Mouse (Mus musculus) C2C12 (cell line): ENCODE results near the gene Cadm1.

Source experiments
- CEBPB ChIP-seq: IDR thresholded peaks from one replicate; pipeline ENCODE4 v1.6.1; 2011; ENCODE audit warnings: low read depth, mild to moderate bottlenecking, control low read depth, moderate library complexity
- CTCF ChIP-seq: IDR thresholded peaks from one replicate; pipeline ENCODE4 v1.5.1; 2011; ENCODE audit not compliant: control insufficient read depth, insufficient read depth, insufficient read length
- FOSL1 ChIP-seq: IDR thresholded peaks from one replicate; pipeline ENCODE4 v1.8.0; 2011; ENCODE audit warnings: mild to moderate bottlenecking, low read length; ENCODE audit not compliant: poor library complexity, insufficient read depth, severe bottlenecking
- MAX ChIP-seq: IDR thresholded peaks from one replicate; pipeline ENCODE4 v1.6.1; 2011; ENCODE audit warnings: mild to moderate bottlenecking, control low read depth
- MYOD1 ChIP-seq: IDR thresholded peaks from one replicate; pipeline ENCODE4 v1.6.1; 2011; ENCODE audit warnings: low read depth; ENCODE audit not compliant: control insufficient read depth, insufficient read length
- USF1 ChIP-seq: IDR thresholded peaks from one replicate; pipeline ENCODE4 v1.6.1; 2011; ENCODE audit warnings: low read depth, mild to moderate bottlenecking, control low read depth, moderate library complexity

DNA sequence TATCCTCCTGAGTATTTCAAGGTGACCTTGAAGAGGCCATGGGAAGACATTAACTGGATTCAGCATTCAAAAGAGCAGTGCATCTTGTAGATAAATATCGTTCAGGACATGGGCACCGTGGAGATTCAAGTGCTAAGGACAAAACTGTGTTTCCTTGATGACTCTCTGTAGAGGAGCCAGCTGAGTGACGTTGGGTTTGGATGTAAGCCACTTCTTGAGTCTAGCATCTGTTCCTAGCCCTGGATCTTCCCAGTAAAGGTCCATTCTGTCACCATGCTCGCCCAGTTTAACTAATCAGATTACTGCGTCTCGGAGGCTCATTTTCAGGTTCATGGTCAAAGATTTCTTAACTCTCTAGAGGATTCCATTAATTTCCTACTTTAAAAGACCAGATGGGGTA, 85.1 kb downstream of the Cadm1 start:
- no peak for TF ChIP-seq CTCF
- no peak for TF ChIP-seq FOSL1
- no peak for TF ChIP-seq USF1
- no peak for TF ChIP-seq MAX
- no peak for TF ChIP-seq CEBPB
- TF ChIP-seq MYOD1 = no peak
